Mouse (Mus musculus): ENCODE measurements at regions not wholly inside any gene's neighbourhood (a gene's known extent, or its start where the extent isn't known, plus 50 kb on each side); places are given as distances from the start of the nearest gene placed in this dataset.

DNA sequence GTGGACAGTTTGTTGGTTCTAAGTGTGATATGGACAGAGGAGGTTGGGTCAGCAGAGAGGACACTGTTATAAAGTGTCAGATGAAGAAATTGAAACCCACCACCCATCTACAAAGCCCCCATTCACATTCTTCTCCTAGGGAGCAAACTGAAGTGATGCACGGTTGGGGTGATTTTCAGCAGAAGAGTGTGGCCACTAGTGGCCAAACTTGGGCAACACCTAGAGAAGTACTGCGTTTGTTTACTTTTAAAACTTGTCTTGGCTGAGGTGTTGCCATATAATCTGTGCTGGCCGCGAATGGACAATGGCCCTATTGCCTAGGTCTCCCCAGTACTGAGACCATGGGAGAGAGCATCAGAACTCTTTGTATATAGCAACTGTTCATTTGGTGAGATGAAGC is 150.8 kb upstream of the Cox10 start:
- DNase-seq (ENCODE audit: low spot score), result no peak

DNA sequence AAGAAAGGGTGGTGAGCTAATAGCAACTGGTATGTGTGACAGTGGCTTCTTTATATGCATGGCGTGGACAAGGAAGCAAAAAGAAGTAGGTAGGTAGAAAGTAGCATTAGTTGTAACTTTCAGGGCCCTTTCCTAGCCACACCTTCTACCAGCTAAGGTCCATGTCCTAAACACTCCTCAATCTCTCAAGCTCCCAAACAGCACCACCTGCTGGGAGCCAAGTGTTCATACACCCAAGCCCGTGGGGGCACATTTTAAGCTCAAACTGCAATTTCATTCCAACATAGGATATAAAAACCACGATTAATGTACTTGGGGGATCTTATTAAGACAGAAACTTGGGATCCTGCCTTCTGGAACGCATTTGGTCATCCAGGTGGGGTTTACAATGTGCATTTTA is 141.6 kb upstream of the Cox10 start:
- no peak for DNase-seq (ENCODE audit: low spot score)

DNA sequence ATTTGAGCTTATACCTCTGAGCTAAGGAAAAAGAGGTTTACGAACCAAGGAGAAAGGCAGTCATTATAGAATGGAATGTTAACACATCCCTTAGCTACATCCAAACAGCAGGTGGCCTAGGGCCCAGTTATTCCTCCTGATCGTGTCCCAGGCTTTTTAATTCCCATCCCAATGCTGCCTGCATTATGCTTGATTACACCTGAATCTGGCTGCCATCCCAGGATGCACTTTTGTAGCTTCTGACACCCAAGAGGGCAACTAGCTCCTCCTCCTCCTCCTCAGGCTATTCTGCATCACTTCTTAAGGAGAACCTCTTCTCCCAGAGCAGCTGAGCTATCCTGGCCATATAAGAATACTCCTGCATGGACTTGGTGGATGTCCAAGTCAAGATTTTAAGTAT is 137.9 kb upstream of the Cox10 start:
- no peak for DNase-seq (ENCODE audit: low spot score)

- DNase-seq (ENCODE audit: low spot score), result no peak
Observed at GRCm38 (mm10) chr11:64210916-64211315, 131.6 kb upstream of the Cox10 start.

DNA sequence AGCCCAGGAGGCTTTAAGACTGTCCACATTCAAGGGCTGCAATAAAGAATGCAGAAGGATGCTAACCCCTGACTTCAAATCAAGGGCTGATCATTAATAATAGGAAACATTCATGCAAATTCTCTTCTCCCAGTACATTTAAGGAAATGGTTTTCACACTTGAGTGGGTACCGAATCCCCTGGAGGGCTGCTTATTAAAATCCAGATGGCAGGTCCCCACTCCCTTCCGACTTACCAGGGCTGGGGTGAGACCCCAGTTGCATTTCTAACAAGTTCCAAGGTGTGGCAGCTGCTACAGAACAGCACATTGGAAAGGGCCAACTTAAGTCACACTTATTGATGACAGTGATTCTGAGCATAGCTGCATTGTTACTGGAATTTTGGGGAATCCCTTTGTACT is 129.0 kb upstream of the Cox10 start:
- DNase-seq (ENCODE audit: low spot score), result no peak

DNA sequence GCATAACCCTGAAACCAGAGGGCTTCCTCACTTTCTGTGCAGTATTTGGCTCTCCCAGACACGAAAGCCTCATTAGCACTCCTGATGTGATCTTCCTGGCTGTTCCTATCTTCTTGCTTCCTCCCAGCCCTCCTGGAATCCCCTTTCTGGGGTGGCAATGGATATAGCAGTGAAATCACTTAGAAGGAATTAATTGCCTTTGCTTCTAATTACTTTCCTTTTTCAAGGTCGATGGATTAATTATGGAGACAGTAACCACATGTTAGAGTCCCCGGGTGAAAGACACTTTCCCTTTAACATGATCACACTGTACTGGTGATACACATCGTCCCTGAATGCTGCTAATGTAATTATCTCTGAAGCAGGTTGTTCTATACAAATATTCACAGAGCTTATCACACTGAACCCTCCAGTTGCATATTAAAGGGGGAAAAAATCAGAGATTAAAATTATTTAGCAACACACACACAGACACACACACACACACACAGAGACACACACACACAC is 128.1 kb upstream of the Cox10 start:
- no peak for DNase-seq (ENCODE audit: low spot score)

- no peak for DNase-seq (ENCODE audit: low spot score)
Observed at GRCm38 (mm10) chr11:64206155-64206554, 126.9 kb upstream of the Cox10 start.

DNA sequence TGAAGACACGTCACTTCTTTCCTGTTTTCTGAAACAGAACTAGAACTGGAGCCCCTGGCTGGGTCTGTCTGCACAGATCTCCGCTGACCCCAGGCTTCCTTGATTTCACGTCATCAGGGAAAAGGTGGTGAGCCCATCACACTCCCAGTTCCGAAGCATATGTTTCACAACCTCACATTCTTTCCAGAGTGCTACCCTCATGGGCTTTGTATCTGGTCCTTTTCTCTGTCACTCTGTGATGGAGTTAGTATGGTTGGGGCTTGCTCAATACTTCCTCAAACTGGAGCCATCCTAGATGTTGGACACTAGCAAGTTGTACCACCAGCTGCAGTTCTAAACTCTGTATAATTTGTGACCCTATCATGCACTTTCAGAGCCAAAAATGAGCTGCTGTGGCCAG is 125.8 kb upstream of the Cox10 start:
- DNase-seq (ENCODE audit: low spot score), result no peak

- DNase-seq (ENCODE audit: low spot score), result no peak
Observed at GRCm38 (mm10) chr11:64204305-64204704, 125.0 kb upstream of the Cox10 start.

- no peak for DNase-seq (ENCODE audit: low spot score)
Observed at GRCm38 (mm10) chr11:64200874-64201273, 121.6 kb upstream of the Cox10 start.

GRCm38 (mm10) chr11:64195272-64195671 is 116.0 kb upstream of the Cox10 start:
- no peak for DNase-seq (ENCODE audit: low spot score)

GRCm38 (mm10) chr11:64188701-64189100 is 109.4 kb upstream of the Cox10 start:
- no peak for DNase-seq (ENCODE audit: low spot score)

- no peak for DNase-seq (ENCODE audit: low spot score)
Observed at GRCm38 (mm10) chr11:64187488-64188444, 108.5 kb upstream of the Cox10 start.

DNA sequence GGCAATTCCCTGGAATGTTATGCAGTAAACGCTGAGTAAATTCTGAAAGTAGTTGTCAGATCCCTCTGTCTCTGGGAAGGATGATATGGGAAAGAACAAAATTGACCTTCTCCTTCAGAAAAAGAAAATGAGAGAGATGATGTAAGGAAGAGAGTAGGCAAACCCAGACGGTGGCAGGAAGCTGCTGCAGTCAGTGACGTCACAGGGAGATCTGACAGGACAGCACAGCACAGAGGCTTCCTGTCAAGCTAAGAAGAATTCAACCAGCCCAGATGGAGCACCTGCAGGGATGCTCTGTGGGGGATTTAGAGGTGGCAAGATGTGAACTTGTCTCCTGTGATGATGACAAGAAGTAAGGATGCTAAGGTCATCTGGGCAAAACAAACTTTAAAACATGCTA is 107.7 kb upstream of the Cox10 start:
- DNase-seq (ENCODE audit: low spot score), result no peak

GRCm38 (mm10) chr11:64186590-64186989 is 107.3 kb upstream of the Cox10 start:
- no peak for DNase-seq (ENCODE audit: low spot score)

- peak; percentile 9 for DNase-seq (ENCODE audit: low spot score)
Observed at GRCm38 (mm10) chr11:64180036-64180435, 100.8 kb upstream of the Cox10 start.

DNA sequence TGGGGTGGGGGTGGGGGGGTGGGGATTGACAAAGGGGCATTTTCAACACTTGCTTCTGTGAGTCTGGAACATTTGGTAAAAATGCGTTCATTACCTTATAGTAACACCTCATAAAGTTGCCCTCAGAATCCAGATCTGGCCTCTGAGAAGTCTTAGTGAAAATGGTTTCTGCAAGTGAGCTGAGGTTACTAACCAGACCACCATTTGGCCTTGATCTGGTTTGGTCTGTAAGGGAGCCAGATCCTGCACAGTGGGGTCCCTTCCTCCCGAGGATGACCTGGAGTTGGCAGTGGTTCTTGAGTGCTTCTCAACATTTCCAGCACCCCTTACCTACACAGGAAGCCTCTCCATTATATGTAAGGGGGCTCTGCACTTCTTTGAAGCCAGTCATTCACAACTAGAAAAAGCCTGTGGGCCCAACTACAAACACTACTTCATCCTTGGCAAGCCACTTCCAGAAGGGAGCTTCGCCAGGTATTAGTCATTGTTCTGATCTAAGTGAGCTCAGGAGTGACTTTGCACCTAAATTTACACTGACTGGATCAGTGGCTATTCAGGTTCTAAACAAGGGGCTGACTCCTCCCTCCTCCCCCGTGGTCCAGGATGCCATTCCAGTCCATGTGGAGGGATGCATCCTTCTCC is 94.3 kb upstream of the Cox10 start:
- no peak for DNase-seq (ENCODE audit: low spot score)

- DNase-seq (ENCODE audit: low spot score), result no peak
Observed at GRCm38 (mm10) chr11:64172926-64173325, 93.7 kb upstream of the Cox10 start.

DNA sequence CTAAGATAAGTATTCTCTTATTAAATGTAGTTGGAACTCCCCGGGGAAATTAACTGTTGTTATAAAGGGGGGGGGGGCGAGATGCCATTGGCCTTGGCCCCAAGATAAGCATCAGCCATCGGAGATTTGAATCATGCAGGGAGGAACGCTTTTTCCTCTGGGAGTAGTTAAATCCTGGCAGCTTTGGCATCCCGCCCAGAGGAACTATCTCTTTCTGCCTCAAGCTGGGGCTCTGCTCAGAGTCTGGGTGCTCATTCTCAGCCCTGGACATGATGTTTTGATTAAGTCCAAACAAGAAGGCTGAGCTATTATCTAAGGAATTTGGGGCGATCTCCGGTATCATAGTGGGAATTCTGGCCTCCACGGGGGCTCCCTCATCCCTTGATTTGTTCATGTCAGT is 89.4 kb upstream of the Cox10 start:
- peak; percentile 37 for DNase-seq (ENCODE audit: low spot score)

GRCm38 (mm10) chr11:64164796-64165195 is 85.5 kb upstream of the Cox10 start:
- DNase-seq (ENCODE audit: low spot score), result peak; percentile 39

GRCm38 (mm10) chr11:64158281-64158680 is 79.0 kb upstream of the Cox10 start:
- DNase-seq (ENCODE audit: low spot score), result no peak

- no peak for DNase-seq (ENCODE audit: low spot score)
Observed at GRCm38 (mm10) chr11:64156640-64157039, 77.4 kb upstream of the Cox10 start.

- no peak for DNase-seq (ENCODE audit: low spot score)
Observed at GRCm38 (mm10) chr11:64139483-64139882, 60.2 kb upstream of the Cox10 start.
